In the genomic region with DNA sequence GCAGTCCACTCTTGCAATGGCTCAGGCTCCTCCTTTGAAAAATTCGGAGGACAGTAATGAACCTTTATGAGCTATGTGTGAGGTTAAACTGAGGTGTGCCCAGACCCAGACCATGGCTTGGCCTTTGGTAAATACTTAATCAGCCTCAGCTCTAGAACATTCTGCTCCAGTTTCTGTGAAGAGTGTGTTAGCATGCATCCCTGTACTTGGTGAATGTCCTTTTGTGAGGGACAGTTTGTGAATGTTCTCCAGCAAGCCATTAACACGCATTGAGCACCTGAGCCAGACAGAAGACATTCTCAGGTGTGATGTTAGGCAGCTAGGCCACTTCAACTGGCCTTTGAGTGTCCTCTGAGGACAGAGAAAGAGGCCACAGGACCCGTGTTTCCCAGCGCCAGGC, we compare ENCODE assay signal across 8 mouse cellular contexts.
DNase-seq lines count a peak whose midpoint lies in the region; ATAC-seq and TF ChIP-seq lines count a peak whose summit lies in the region.
"Had no signal": no experiment of that assay in that cellular context is flagged by ENCODE, and none has a peak within 500 bp of the region (broad histone marks: within the 10 kb centered on the region; RNA-seq: fewer than 3 reads in every experiment).

No protein-coding gene starts in this region.

- WGBS in intestine, embryonic 14.5 days: 80% methylated on average over 4 of the region's 4 CpGs
- 80% methylated on average over 4 of the region's 4 CpGs for WGBS in intestine, embryonic 16.5 days
- 82% methylated on average over 4 of the region's 4 CpGs for WGBS in embryonic facial prominence, embryonic 15.5 days
- WGBS in midbrain, embryonic 12.5 days: 84% methylated on average over 4 of the region's 4 CpGs

- no peak overlapping the region for H3K4me3 ChIP-seq in intestine, embryonic 14.5 days (ENCODE audit: low read depth, low read length)
- H3K4me3 ChIP-seq in intestine, embryonic 16.5 days (ENCODE audit: low read length): no peak overlapping the region
- H3K4me3 ChIP-seq in cortical plate, adult 2 months (ENCODE audit: insufficient read depth, low read length): no peak overlapping the region
- no peak overlapping the region for H3K4me3 ChIP-seq in embryonic facial prominence, embryonic 15.5 days (replicated peaks)
- H3K4me3 ChIP-seq in midbrain, embryonic 12.5 days: no peak overlapping the region

- no peaks in the 10 kb centered on the region for H3K36me3 ChIP-seq in intestine, embryonic 14.5 days (ENCODE audit: control insufficient read depth, insufficient read depth, low read length)
- H3K36me3 ChIP-seq in intestine, embryonic 16.5 days (ENCODE audit: control insufficient read depth, insufficient read depth, low read length): no peaks in the 10 kb centered on the region
- H3K36me3 ChIP-seq in embryonic facial prominence, embryonic 15.5 days: no peaks in the 10 kb centered on the region
- H3K36me3 ChIP-seq in midbrain, embryonic 12.5 days: no peaks in the 10 kb centered on the region

- no peak for TF ChIP-seq CTCF in cortical plate, adult 2 months (IDR thresholded peaks at IDR 0.05; ENCODE audit: extremely low read depth, insufficient read depth, low read length)

- peak overlapping the region; percentile 60 for H3K4me2 ChIP-seq in intestine, embryonic 14.5 days (ENCODE audit: low read length)
- H3K4me2 ChIP-seq in intestine, embryonic 16.5 days (ENCODE audit: low read depth, low read length): no peak overlapping the region
- peak overlapping the region; percentile 85; the same call in 1 of the 2 replicates for H3K4me2 ChIP-seq in embryonic facial prominence, embryonic 15.5 days (replicated peaks)
- no peak overlapping the region for H3K4me2 ChIP-seq in midbrain, embryonic 12.5 days (replicated peaks)

- H3K9me3 ChIP-seq in intestine, embryonic 14.5 days (ENCODE audit: control insufficient read depth, low read length): no peaks in the 10 kb centered on the region
- no peaks in the 10 kb centered on the region for H3K9me3 ChIP-seq in intestine, embryonic 16.5 days (ENCODE audit: control insufficient read depth, low read length)
- no peaks in the 10 kb centered on the region for H3K9me3 ChIP-seq in embryonic facial prominence, embryonic 15.5 days (replicated peaks)
- H3K9me3 ChIP-seq in midbrain, embryonic 12.5 days: no peaks in the 10 kb centered on the region

- H3K27me3 ChIP-seq in intestine, embryonic 14.5 days (replicated peaks; ENCODE audit: control insufficient read depth, insufficient read depth, low read length): no peaks in the 10 kb centered on the region
- H3K27me3 ChIP-seq in intestine, embryonic 16.5 days (replicated peaks; ENCODE audit: control insufficient read depth, insufficient read depth, low read length): no peaks in the 10 kb centered on the region
- no peaks in the 10 kb centered on the region for H3K27me3 ChIP-seq in embryonic facial prominence, embryonic 15.5 days
- H3K27me3 ChIP-seq in midbrain, embryonic 12.5 days: peaks cover 3% of the 10 kb centered on the region; the same call in 1 of the 2 replicates

- no peak for TF ChIP-seq POLR2A in cortical plate, adult 2 months (IDR thresholded peaks at IDR 0.05; ENCODE audit: extremely low read depth, insufficient read depth, low read length)

- H3K27ac ChIP-seq in intestine, embryonic 14.5 days (ENCODE audit: low read depth): no peak overlapping the region
- H3K27ac ChIP-seq in intestine, embryonic 16.5 days (ENCODE audit: low read length): no peak overlapping the region
- peak overlapping the region; percentile 37; the same call in 1 of the 2 replicates for H3K27ac ChIP-seq in cortical plate, adult 2 months (ENCODE audit: insufficient read depth, low read length)
- H3K27ac ChIP-seq in embryonic facial prominence, embryonic 15.5 days (replicated peaks): peak overlapping the region; percentile 65; the same call in 1 of the 2 replicates
- 0 out of 2 replicates have a peak overlapping the region, but pooled peaks have one; percentile 40 for H3K27ac ChIP-seq in midbrain, embryonic 12.5 days (replicated peaks)

- H3K9ac ChIP-seq in intestine, embryonic 14.5 days (ENCODE audit: low read length): no peak overlapping the region
- H3K9ac ChIP-seq in intestine, embryonic 16.5 days (ENCODE audit: low read depth, low read length): no peak overlapping the region
- no peak overlapping the region for H3K9ac ChIP-seq in embryonic facial prominence, embryonic 15.5 days
- no peak overlapping the region for H3K9ac ChIP-seq in midbrain, embryonic 12.5 days (replicated peaks)

- no peak for ATAC-seq in intestine, embryonic 14.5 days (replicated peaks; ENCODE audit: low FRiP score, low TSS enrichment, low read depth)
- no peak for ATAC-seq in intestine, embryonic 16.5 days
- no peak for ATAC-seq in embryonic facial prominence, embryonic 15.5 days (ENCODE audit: insufficient number of reproducible peaks, low FRiP score, low TSS enrichment, low read depth)
- no peak for ATAC-seq in midbrain, embryonic 12.5 days (ENCODE audit: low FRiP score, low read depth)

- no peaks in the 10 kb centered on the region; the same call in 1 of the 2 replicates for H3K4me1 ChIP-seq in intestine, embryonic 14.5 days (replicated peaks; ENCODE audit: control insufficient read depth, insufficient read depth, low read length)
- peaks cover 9% of the 10 kb centered on the region for H3K4me1 ChIP-seq in intestine, embryonic 16.5 days (ENCODE audit: control insufficient read depth, insufficient read depth, low read length)
- H3K4me1 ChIP-seq in cortical plate, adult 2 months (ENCODE audit: control insufficient read depth, insufficient read depth, low read length): peaks cover 15% of the 10 kb centered on the region
- peaks cover 30% of the 10 kb centered on the region for H3K4me1 ChIP-seq in embryonic facial prominence, embryonic 15.5 days
- H3K4me1 ChIP-seq in midbrain, embryonic 12.5 days: peaks cover 13% of the 10 kb centered on the region

- intact Hi-C loops in gastrocnemius, postnatal 36 days (cut with DNase I): no loop called here

- no peak for DNase-seq in intestine, embryonic 14.5 days (ENCODE audit: low spot score)
- no peak for DNase-seq in gastrocnemius, postnatal 36 days
- no peak for DNase-seq in gastrocnemius, postnatal 10 days
- DNase-seq: kidney, adult 9 months had no signal

Comparison
In these comparisons a context has a peak if more than half of its experiments do, and no peak if none do; other contexts are left out.
1. H3K4me2 ChIP-seq: peak in intestine, embryonic 14.5 days (single experiment) and embryonic facial prominence, embryonic 15.5 days (single experiment); none in intestine, embryonic 16.5 days (single experiment) and midbrain, embryonic 12.5 days (single experiment).
2. H3K27ac ChIP-seq: peak in cortical plate, adult 2 months (single experiment), embryonic facial prominence, embryonic 15.5 days (single experiment) and midbrain, embryonic 12.5 days (single experiment); none in intestine, embryonic 14.5 days (single experiment) and intestine, embryonic 16.5 days (single experiment).